Mouse (Mus musculus) thymus, postnatal 0 days (tissue): ENCODE measurements around the gene Sp6. TPM values are rescaled to one million over a fixed set of nuclear protein-coding genes. Genes with fewer than 3 reads are reported as not detected.
A peak's percentile ranks its signal among the peaks of the same experiment; 100 is the strongest.

ENCODE experiments used
- DNase-seq: peaks from one replicate; pipeline ENCODE4 v3.0.0-alpha.2; 2015; ENCODE audit warnings: low spot score
- polyA plus RNA-seq: library from polyadenylated mRNA; unstranded; fragments of >200 nt; fragmentation: Nextera tagmentation; extraction: Ambion mirVana; gene quantifications from 2 replicates; pipeline ENCODE4 v1.2.1, GENCODE M21; 2015

Gene Sp6
- polyA plus RNA-seq = 1.7 TPM in 2 replicates

DNA sequence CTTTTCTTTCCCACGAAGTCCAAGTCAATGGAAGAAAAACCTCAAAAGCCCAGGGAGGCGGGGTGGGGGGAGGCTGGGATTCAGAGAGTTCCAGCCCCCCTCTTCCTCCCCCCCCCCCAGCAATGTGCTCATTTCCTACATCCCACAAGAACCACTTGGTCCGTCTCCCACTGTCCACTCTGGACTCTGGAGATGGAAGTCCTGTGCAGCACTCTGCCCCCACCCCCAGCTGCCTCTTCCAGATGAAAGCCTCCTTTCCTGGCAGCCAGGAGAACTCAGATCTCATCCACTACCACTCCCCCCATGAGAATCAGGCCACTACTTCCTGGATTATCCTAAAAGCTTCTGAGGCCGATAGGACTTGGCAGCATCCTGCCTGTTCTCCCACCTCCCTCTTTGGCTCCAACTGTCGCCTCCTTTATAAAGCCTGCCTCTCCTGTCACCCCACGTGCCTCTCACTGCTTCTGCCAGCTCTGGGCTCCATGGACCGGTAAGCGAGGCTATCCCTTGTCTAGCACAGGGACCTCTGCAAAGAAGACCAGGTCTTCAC, at the start of gene Sp6:
Gene Sp6 (plus strand): TSS at position 274 of the 550 bp plus-strand sequence.
- no peak for DNase-seq

DNA sequence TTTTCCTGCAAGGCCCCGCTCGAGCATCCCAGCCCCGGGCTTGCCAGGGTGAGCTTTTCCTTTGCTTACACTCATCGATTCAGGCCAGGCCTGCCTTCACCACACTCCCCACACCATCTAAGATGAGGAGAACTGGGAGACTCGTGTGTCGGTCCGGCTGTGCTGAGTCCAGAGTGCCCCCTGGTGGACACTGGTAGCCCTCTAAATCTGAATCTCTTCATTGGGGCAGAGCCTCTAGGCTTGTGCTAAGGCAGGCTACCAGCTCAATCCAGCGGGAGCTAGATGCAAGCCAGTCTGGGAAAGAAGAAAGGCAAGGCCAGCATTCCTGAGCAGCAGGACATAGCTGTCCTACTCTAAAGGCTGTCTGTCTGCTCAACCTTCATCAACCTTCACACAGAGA, 49.6 kb upstream of the Sp6 start:
- peak; percentile 80 for DNase-seq

DNA sequence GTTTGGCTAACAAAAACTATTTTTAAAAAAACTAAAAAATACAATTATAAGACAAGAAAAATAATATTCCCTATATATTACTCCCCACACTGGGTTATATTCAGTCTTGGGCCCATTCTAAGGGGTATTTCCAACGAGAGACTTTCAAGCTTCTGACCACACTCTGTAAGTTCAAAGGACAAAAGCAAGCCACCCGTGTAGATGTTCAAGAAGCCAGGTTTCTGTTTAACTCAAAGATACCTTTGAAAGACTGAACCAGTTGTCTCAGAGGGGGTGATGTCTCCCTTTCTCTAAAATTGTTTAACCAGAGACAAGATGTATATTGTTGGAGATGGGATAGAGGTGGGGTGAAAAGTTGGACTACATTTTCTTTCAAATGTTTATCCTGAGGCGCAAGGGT, 47.0 kb upstream of the Sp6 start:
- DNase-seq = no peak

DNA sequence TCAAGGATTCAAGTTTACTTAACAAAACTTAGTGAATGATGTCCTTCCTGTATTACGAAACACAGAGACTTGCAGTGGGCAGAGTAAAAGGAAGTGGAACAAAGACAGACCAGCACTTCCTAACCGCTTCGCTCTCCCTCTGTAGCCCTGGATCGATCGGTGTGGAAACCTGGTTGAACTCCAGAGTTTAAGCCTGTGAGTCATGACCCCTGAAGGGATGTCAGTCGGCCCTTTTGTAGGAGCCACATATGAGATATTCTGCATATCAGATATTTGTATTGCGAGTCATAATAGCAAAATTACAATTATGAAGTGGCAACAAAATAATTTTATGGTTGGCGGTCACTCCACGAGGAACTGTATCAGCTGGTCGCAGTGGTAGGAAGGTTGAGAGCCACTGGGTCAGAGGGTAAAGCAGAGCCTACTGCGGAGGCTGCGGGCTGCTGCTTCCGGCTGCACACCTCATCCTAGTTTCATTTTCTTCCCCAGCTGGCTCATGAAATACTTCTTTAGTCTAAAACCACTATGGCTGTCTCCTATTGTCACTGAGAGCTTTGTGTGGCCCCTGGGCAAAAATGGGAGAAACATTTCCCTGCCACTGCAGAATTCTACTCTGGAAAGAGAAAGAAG, 46.2 kb upstream of the Sp6 start:
- DNase-seq = peak; percentile 67

DNA sequence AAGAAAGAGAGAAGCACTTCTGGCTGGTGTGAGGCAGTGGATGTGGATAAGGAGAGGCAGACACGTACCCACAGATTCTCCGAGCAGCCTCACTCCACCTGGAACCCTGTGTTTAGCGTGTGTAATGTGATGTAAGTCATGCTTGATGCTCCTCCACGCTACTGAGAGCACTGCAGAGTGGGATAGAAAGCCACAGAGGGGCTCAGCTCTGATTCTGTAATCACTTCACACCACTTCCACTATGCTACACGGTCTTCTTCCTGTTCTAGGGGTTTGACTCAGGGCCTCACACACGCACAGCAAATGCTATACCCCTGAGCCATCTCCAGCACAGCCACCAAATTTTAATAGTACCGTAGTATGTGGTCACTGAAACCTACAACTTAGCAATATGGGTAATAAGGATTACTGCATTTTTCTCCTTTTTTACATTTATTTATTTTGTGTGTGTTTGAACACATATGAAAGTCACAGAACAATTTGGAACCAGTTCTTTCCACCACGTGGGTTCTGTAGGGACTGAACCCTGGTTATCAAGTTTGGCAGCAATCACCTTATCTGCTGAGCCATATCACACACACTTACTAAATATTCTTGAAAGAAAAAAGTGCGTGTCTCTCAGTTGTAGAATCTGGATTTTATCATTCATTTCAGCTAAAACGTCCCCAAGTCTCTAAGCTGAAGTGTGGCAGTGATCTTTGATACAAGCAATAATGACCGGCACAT, 45.5 kb upstream of the Sp6 start:
- peak; percentile 46 for DNase-seq

DNA sequence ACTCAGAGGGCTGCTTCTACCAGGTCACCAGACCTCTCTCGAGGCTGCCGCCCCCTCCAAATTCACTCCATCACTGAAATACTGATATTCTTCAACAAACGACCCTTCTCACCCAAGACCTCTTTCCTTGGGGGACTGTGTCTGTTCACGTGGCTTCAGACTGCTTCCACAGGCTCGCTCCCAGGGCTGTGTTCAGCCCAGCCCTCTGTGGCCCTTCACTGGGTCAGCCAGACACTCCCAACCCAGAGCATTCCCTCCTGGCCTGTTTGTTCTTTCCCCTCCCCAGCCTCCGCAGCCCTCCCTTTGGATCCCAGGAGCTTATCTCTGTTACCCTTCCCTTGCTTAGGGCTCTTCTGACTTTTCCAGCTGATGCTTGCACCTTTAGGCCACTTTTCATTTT, 44.7 kb upstream of the Sp6 start:
- no peak for DNase-seq

- no peak for DNase-seq
Measured at GRCm38 (mm10) chr11:96969280-96969722, 43.9 kb upstream of the Sp6 start.

DNA sequence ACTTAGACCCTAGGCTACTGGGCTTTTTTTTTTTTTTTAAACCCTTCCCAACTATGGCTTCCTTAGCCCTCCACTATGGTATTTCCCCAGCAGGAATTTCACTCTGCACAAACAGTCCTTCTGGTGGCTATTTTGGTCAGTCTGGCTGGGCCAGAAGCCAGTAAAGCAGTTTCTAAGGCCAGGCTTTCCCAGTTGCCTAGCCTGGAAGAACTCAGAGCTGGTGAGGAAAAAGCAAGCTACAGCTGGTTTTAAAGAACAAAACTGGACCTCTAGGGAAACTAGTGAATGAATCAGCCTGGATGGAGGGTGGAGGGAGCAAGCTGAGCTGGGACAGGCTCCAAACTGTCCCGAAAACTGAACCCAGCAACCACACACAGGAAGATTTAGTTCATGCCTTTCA, 43.4 kb upstream of the Sp6 start:
- DNase-seq = no peak

- no peak for DNase-seq
Measured at GRCm38 (mm10) chr11:96970341-96970740, 42.9 kb upstream of the Sp6 start.

DNA sequence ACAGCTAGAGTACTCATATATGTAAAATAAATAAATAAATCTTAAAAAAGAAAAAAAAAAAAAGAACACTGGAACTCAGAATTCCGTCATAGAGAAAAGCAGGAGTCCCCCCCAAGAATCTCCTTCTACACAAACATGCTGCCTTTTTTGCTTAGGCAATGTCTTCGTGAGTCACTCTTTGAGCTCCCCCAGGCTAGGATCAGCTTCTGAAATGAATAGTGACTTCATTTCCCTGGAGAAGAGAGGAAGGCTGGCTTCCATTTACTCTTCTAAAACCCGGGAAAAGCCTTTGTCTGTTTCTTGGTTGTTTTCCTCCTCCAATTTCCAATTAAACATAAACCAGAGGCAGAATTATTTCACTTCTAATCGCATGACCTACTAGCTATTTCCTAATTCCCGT, 40.3 kb upstream of the Sp6 start:
- DNase-seq = no peak

DNA sequence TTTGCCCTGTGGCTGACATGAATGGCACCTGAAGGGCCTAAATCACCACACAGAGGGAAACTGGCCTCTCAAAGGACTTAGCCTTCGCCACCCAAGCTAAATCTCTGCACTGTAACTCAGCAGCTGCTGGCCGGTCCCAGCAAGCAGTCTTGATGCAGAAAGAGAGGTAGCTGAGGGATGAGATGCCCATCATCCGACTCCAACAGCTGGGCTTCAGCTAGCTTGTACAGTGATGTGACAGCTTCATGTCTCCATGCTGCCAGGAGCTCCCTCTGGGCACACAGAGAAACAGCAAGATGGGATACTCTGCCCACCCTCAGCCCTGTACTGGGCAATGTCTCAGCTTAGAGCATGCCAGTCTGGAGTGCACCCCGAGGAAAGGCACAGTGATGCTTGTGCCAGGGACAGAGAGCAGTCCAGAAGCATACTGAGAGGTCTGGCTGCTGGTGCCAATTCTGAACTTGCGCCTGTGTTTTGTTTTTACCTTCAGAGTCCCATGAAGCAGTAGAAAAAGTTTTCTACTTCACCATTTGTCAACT, 39.7 kb upstream of the Sp6 start:
- no peak for DNase-seq

- no peak for DNase-seq
Measured at GRCm38 (mm10) chr11:96974813-96975212, 38.4 kb upstream of the Sp6 start.

- no peak for DNase-seq
Measured at GRCm38 (mm10) chr11:96975511-96976378, 37.4 kb upstream of the Sp6 start.

- no peak for DNase-seq
Measured at GRCm38 (mm10) chr11:96976379-96976687, 36.9 kb upstream of the Sp6 start.

DNA sequence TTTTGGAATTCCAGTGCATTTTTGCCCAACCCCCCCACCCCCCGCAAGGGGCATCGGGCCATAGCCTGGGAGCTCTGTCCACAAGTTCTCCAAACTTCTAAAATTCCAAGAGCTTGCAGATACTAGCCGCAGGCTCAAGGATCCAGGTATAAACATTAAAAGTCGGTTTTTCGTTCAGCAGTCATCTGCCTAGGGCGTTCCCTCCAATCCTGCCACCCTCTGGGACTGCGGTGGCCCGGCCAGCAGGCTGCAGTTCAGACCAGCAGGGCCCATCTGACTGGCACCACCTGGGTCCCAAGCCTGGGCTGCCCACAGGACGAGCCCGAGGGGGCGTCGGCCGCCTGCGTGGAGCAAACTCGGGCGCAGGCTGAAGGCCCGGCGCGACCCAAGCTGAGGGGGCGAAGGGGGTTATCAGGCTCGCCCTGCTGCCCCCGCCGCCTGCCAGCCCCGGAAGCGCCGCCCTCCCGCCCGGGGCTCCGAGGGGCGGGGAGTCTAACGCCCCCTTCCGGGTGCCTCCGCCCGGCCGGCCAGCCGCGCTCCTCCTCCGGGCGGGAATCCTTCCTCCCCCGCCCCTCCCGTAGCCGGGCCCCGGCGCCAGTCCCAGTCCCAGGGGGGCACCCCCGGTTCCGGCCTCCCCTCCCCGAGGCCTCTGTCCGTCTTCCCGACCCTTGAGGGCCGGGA, 36.1 kb upstream of the Sp6 start:
- DNase-seq = peak; percentile 91

GRCm38 (mm10) chr11:96977606-96978400, 35.4 kb upstream of the Sp6 start:
- peak; percentile 99 for DNase-seq

DNA sequence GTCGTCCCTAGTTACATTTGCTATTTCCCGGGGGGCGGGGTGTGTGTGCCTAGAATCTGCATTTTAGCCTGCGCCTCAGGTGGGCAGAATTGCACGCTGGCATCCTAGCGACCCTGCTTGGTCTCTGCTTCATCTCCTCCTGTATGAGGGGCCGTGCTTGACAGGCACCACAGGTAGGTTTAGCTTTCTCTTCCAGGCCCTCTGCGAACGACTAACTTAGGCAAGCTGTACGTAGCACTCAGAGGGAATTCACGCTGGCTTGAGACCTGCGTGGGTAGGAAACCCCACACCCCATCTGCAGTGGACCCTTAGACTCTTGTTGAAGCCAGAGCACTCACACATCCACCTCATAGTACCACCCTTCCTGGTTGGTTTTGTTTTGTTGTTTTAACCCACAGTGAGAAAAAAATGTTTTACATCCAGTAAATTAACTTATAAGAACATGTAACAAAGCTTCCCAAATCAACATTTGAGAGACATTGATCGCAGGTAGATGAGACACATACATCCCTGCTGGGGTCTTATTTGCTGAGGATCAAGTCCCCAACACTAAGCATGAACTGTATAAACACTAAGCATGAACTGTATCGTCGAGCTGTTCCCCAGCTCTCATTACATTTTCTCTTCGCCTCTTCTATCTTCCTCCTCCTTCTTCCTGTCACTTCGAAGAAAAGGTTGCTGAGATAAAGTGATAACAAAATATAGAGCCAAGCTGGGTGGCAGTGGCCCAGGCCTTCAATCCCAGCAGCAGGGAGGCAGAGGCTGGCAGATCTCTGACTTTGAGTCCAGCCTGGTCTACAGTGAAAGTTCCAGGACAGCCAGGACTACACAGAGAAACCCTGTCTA, 34.6 kb upstream of the Sp6 start:
- no peak for DNase-seq

DNA sequence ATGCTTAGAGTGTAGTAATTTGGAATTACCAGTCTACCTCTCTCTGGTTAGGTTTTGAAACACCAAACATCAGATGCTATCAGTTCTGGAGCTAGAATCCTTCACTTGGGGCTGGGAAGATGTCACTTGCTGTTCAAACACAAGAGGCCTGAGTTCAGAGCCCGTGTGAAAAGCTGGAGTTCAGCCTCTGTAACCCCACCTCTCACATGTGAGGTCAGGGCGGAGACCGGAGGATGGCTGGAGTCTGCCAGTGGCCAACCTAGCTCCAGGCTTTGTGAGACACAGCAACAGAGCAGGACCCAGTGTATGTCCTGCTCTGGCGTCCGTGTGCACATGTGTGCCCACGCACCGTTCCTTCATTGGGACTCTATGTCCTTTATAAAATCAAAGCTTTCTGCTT, 33.9 kb upstream of the Sp6 start:
- no peak for DNase-seq

DNA sequence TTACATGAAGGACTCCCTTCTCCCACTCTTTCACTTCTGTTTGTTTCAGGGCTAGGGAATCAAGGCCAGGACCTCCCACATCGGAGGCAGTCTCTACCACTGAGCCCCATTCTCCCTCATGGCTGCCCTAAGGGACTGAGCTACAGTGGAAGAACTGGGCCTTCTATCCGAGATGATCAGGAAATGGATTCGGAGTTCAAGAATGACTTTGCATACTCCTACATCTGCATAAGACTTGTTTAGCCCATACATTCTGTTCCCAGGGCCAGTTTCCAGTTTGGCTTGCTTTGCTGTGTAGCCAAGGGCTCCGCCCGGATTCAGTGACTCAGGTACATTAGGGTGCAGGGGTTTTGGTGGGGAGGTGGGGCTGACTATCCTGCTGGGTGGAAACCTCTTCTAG, 33.2 kb upstream of the Sp6 start:
- no peak for DNase-seq
